Mouse (Mus musculus) 416B (cell line): ENCODE results near the gene Tcf7l1.

Experiments
- DNase-seq: peaks from one replicate; pipeline ENCODE4 v3.0.0; 2011; ENCODE audit warnings: low read depth

Tcf7l1 gene

GRCm38 (mm10) chr6:72659717-72660390 lies 129.2 kb downstream of the Tcf7l1 start:
- peak; percentile 87 for DNase-seq

GRCm38 (mm10) chr6:72658006-72658405 lies 131.0 kb downstream of the Tcf7l1 start:
- peak; percentile 75 for DNase-seq

- DNase-seq, result no peak
Measured at GRCm38 (mm10) chr6:72656053-72656442, 133.0 kb downstream of the Tcf7l1 start.

GRCm38 (mm10) chr6:72655309-72656052 lies 133.6 kb downstream of the Tcf7l1 start:
- DNase-seq, result no peak

- no peak for DNase-seq
Measured at GRCm38 (mm10) chr6:72654355-72654754, 134.7 kb downstream of the Tcf7l1 start.

- no peak for DNase-seq
Measured at GRCm38 (mm10) chr6:72653419-72653818, 135.6 kb downstream of the Tcf7l1 start.

- no peak for DNase-seq
Measured at GRCm38 (mm10) chr6:72650338-72650851, 138.7 kb downstream of the Tcf7l1 start.

GRCm38 (mm10) chr6:72648002-72648595 lies 141.0 kb downstream of the Tcf7l1 start:
- DNase-seq, result no peak

GRCm38 (mm10) chr6:72647383-72647820 lies 141.7 kb downstream of the Tcf7l1 start:
- DNase-seq, result peak; percentile 74

- DNase-seq, result no peak
Measured at GRCm38 (mm10) chr6:72645364-72645763, 143.7 kb downstream of the Tcf7l1 start.

GRCm38 (mm10) chr6:72644576-72644975 lies 144.5 kb downstream of the Tcf7l1 start:
- peak; percentile 73 for DNase-seq

GRCm38 (mm10) chr6:72641218-72641954 lies 147.7 kb downstream of the Tcf7l1 start:
- DNase-seq, result peak; percentile 80

- peak; percentile 37 for DNase-seq
Measured at GRCm38 (mm10) chr6:72636940-72637339, 152.1 kb downstream of the Tcf7l1 start.

GRCm38 (mm10) chr6:72635760-72636431 lies 153.2 kb downstream of the Tcf7l1 start:
- peak; percentile 85 for DNase-seq

GRCm38 (mm10) chr6:72634311-72634710 lies 154.7 kb downstream of the Tcf7l1 start:
- DNase-seq, result no peak

GRCm38 (mm10) chr6:72631700-72632099 lies 157.4 kb downstream of the Tcf7l1 start:
- no peak for DNase-seq

GRCm38 (mm10) chr6:72630961-72631360 lies 158.1 kb downstream of the Tcf7l1 start:
- no peak for DNase-seq

GRCm38 (mm10) chr6:72630370-72630769 lies 158.7 kb downstream of the Tcf7l1 start:
- no peak for DNase-seq

GRCm38 (mm10) chr6:72627276-72627675 lies 161.8 kb downstream of the Tcf7l1 start:
- no peak for DNase-seq

GRCm38 (mm10) chr6:72626391-72626790 lies 162.7 kb downstream of the Tcf7l1 start:
- DNase-seq, result no peak

- DNase-seq, result peak; percentile 83
Measured at GRCm38 (mm10) chr6:72623661-72624402, 165.2 kb downstream of the Tcf7l1 start.
